ENCODE assay signal across 9 mouse cellular contexts in genomic region chr10:125538316-125538715, GRCm38 (mm10).
DNase-seq lines count a peak whose midpoint lies in the region; TF ChIP-seq lines count a peak whose summit lies in the region.
"Had no signal": no experiment of that assay in that cellular context is flagged by ENCODE, and none has a peak within 500 bp of the region (broad histone marks: within the 10 kb centered on the region; RNA-seq: fewer than 3 reads in every experiment).

No protein-coding gene starts in this region.

- H3K9me3 ChIP-seq in embryonic facial prominence, embryonic 10.5 days: no peaks in the 10 kb centered on the region

- H3K27me3 ChIP-seq in thymus, adult 2 months (ENCODE audit: control insufficient read depth, insufficient read depth, low read length): no peaks in the 10 kb centered on the region
- no peaks in the 10 kb centered on the region for H3K27me3 ChIP-seq in embryonic facial prominence, embryonic 10.5 days (replicated peaks; ENCODE audit: low read depth, poor library complexity, severe bottlenecking)

- no peak for TF ChIP-seq POLR2A in thymus, adult 2 months (IDR thresholded peaks at IDR 0.05; ENCODE audit: control insufficient read depth, extremely low read depth, insufficient read depth, low read length, poor library complexity)

- no peak overlapping the region for H3K4me3 ChIP-seq in thymus, adult 2 months (ENCODE audit: control insufficient read depth, insufficient read depth, low read length)
- no peak overlapping the region for H3K4me3 ChIP-seq in embryonic facial prominence, embryonic 10.5 days
- H3K4me3 ChIP-seq: myocyte had no signal

- peak; percentile 23 for DNase-seq in heart, postnatal 4 days
- no peak for DNase-seq in heart, adult 11 months
- peak; percentile 4 for DNase-seq in thymus, postnatal 14 days
- DNase-seq in thymus, adult 2 months: no peak
- peak; percentile 21 for DNase-seq in embryonic facial prominence, embryonic 10.5 days (ENCODE audit: low spot score)
- DNase-seq in lung, postnatal 10 days: peak; percentile 43
- no peak for DNase-seq in testis, postnatal 10 days (ENCODE audit: low spot score)
- DNase-seq in c-Kit-positive CD71-positive TER-119-positive erythroid progenitor cells, embryonic 14.5 days (ENCODE audit: low spot score): no peak

- H3K36me3 ChIP-seq in thymus, adult 2 months (ENCODE audit: control insufficient read depth, insufficient read depth, low read length): no peaks in the 10 kb centered on the region
- H3K36me3 ChIP-seq in embryonic facial prominence, embryonic 10.5 days (replicated peaks): no peaks in the 10 kb centered on the region

- no peak for TF ChIP-seq CTCF in thymus, adult 2 months (IDR thresholded peaks at IDR 0.05; ENCODE audit: borderline replicate concordance, control insufficient read depth, extremely low read depth, insufficient read depth, low read length, poor library complexity)

- no peaks in the 10 kb centered on the region for H3K4me1 ChIP-seq in thymus, adult 2 months (replicated peaks; ENCODE audit: control insufficient read depth, insufficient read depth, low read length)
- no peaks in the 10 kb centered on the region for H3K4me1 ChIP-seq in embryonic facial prominence, embryonic 10.5 days

- H3K27ac ChIP-seq in thymus, adult 2 months (ENCODE audit: control insufficient read depth, insufficient read depth, low read length): no peak overlapping the region
- H3K27ac ChIP-seq in embryonic facial prominence, embryonic 10.5 days (replicated peaks): no peak overlapping the region

- 47% methylated on average over 1 of the region's 1 CpGs for WGBS in thymus, adult 2 months
- 49% methylated on average over 1 of the region's 1 CpGs for WGBS in embryonic facial prominence, embryonic 10.5 days

Comparison
In these comparisons a context has a peak if more than half of its experiments do, and no peak if none do; other contexts are left out.
1. DNase-seq: peak in heart, postnatal 4 days (single experiment), thymus, postnatal 14 days (single experiment), embryonic facial prominence, embryonic 10.5 days (single experiment) and lung, postnatal 10 days (single experiment); none in heart, adult 11 months (single experiment), thymus, adult 2 months (single experiment), testis, postnatal 10 days (single experiment) and c-Kit-positive CD71-positive TER-119-positive erythroid progenitor cells, embryonic 14.5 days (single experiment).